In genomic region chr7:65918431-65918830, GRCm38 (mm10) we compare ENCODE assay signal across 24 mouse cellular contexts.
"Had no signal": no experiment of that assay in that cellular context is flagged by ENCODE, and none has a peak within 500 bp of the region (broad histone marks: within the 10 kb centered on the region; RNA-seq: fewer than 3 reads in every experiment).

No protein-coding gene starts in this region.

- H3K4me1 ChIP-seq: hindbrain, embryonic 13.5 days; hindbrain, embryonic 15.5 days; liver, embryonic 12.5 days had no signal

- H3K4me3 ChIP-seq: heart, embryonic 10.5 days; heart, embryonic 12.5 days; hindbrain, embryonic 13.5 days; hindbrain, embryonic 15.5 days; kidney, embryonic 15.5 days; limb, embryonic 13.5 days; limb, embryonic 15.5 days; liver, embryonic 12.5 days had no signal

- DNase-seq: gastrocnemius, postnatal 14 days; gastrocnemius, postnatal 36 days; heart, adult 18-20 months; heart, postnatal 10 days; heart, postnatal 36 days; kidney, adult 11 months; kidney, adult 2 months; kidney, adult 9 months; kidney, postnatal 14 days; kidney, postnatal 36 days; layer of hippocampus, adult 9-11 months; layer of hippocampus, postnatal 36 days; left cerebral cortex, postnatal 4 days had no signal

- H3K27ac ChIP-seq: hindbrain, embryonic 13.5 days; hindbrain, embryonic 15.5 days; hindbrain, postnatal 0 days; kidney, embryonic 15.5 days; kidney, postnatal 0 days; limb, embryonic 13.5 days; limb, embryonic 15.5 days; liver, embryonic 12.5 days; liver, embryonic 14.5 days had no signal

- H3K36me3 ChIP-seq: heart, embryonic 10.5 days; heart, embryonic 12.5 days; hindbrain, embryonic 15.5 days; kidney, embryonic 15.5 days; limb, embryonic 15.5 days; liver, embryonic 12.5 days had no signal

- H3K27me3 ChIP-seq: hindbrain, embryonic 13.5 days; hindbrain, embryonic 15.5 days; kidney, embryonic 15.5 days; limb, embryonic 13.5 days; limb, embryonic 15.5 days; liver, embryonic 12.5 days had no signal
